Mouse (Mus musculus) spleen, postnatal 0 days (tissue): Measurements from ENCODE around the gene Zfyve9. TPM values are rescaled to one million over a fixed set of nuclear protein-coding genes. Genes with fewer than 3 reads are reported as not detected.

Source experiments
- polyA plus RNA-seq: library from polyadenylated mRNA; unstranded; fragments of >200 nt; fragmentation: Nextera tagmentation; extraction: Ambion mirVana; gene quantifications from 2 replicates; pipeline ENCODE4 v1.2.1, GENCODE M21; 2015

Gene Zfyve9
- polyA plus RNA-seq = 1.2 and 1.6 TPM in 2 replicates

DNA sequence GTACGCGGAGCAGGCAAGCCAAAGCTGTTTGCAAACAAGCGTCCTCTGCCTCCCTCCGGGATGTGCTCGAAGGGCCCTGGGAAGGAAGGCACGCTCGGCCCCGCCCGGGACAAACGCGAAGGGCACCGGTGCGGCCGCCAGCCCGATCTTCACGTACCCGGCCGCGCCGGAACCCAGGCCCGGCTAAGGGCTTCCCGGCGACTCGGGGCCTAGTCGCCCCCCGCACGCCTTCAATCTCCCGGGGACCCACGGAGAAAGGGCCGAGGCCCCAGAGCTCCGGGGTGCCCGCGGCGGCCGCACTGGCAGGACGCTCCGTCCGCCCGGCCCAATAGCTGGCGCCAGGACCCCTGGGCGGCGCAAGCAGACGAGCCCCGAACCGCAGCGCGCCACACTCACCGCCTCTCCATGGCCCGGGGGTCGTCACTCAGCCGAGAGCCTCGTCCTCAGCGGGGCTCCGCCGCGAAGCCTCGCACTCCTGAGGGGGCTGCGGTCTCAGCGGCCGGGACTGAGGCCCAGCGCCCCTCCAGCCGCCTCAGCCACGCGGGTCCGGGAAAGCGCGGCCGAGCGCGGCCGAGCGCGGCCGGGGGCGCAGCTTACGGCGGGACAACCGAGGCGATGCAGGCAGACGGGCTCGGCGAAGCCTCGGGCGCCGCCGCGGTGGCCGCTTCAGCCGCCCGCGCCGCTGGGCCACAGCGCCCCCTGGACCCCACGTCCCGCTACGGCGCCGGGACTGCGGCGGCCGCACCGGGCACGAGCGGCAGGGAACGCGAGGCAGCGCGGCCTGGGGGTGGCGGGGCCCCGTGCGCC is at the start of gene Zfyve9:
Gene Zfyve9 (minus strand): TSS at position 742 of the 807 bp plus-strand sequence.

DNA sequence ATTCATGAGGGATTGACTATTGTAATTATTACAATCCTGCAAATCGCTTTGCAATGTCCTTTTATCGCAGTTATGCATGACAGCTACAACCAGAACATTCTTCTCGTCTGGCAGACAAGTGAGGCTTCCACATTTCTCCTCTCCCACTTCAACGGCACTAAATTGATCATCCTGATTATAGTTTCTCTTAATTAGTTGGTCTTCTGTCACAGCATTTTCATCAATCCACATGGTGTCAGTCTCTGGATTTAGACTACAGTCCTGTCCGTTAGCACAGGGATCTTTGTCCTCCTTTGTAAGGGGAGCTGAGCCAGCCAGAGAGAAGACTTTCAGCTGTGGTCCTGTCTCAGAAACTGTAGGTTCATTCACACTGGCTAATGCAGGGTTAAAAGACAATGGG is 61.2 kb downstream of the Zfyve9 start, which contains the start of gene 3110021N24Rik:
Gene 3110021N24Rik (plus strand): TSS at position 301 of the 400 bp plus-strand sequence.

DNA sequence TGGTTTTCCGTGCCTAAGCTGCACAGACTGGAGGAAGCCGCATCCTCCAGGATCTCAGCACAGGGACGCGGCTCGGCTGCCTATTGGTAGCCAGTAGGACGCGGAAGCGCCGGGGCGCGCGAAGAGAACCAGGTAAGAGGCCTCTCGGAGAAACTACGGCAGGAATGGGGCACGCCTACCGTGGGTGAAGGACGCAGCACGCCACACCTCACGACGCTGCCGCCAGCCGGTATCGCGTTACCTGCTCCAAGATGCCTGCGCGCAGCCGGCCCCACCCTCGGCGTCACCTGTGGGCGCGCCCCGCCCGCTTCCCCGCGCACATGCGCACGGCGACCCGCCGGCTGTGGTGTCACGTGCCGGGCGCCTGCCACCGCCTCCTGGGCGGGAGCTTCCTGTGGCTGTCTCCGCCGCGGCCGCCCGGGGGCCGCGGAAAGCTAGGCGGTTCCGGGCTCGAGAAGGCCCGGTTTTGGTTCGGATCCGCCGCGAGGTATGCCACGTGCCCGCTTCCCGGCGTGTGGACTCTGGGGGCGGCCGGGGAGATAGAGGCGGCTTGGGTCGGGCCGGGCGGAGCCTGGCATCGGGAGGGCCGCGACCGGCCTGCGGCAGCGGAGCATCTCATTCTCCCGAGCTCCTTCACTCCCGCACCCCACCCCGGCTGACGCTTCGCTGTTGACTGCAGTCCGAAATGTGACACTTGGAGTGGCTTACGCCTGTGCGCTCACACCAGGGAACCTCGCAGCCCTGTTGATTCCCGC is 160.8 kb downstream of the Zfyve9 start, which contains the start of gene Cc2d1b:
Gene Cc2d1b (plus strand): TSS at position 354 of the 755 bp plus-strand sequence.

Other genes starting within 250 kb of the Zfyve9 start
- gene Prpf38a, start 201.5 kb downstream of the Zfyve9 start, polyA plus RNA-seq = 50.2 and 50.6 TPM in 2 replicates
- gene Orc1, start 201.4 kb downstream of the Zfyve9 start, polyA plus RNA-seq = 19.4 and 22.1 TPM in 2 replicates
- 13.5 and 16.7 TPM in 2 replicates for gene Cc2d1b, start 160.9 kb downstream of the Zfyve9 start, polyA plus RNA-seq
- gene 3110021N24Rik, start 61.1 kb downstream of the Zfyve9 start, polyA plus RNA-seq = 0.64 and 1.2 TPM in 2 replicates
- gene Btf3l4, start 52.8 kb upstream of the Zfyve9 start, polyA plus RNA-seq = 73.4 and 83.8 TPM in 2 replicates
- 19.6 and 28.7 TPM in 2 replicates for gene Txndc12, start 53.8 kb upstream of the Zfyve9 start, polyA plus RNA-seq
- 48.6 and 52.7 TPM in 2 replicates for gene Kti12, start 67.0 kb upstream of the Zfyve9 start, polyA plus RNA-seq
- gene A730015C16Rik, start 67.8 kb upstream of the Zfyve9 start, polyA plus RNA-seq = 0.52 and 1.2 TPM in 2 replicates
- gene Rab3b, start 98.3 kb upstream of the Zfyve9 start, polyA plus RNA-seq = 2.9 and 3.7 TPM in 2 replicates
- gene Nrd1, start 219.9 kb upstream of the Zfyve9 start, polyA plus RNA-seq = 31.7 and 34.6 TPM in 2 replicates